Mouse (Mus musculus) intestine, postnatal 0 days (tissue): ENCODE results near the gene Rassf3. TPM values are rescaled to one million over a fixed set of nuclear protein-coding genes. Genes with fewer than 3 reads are reported as not detected.
A peak's percentile ranks its signal among the peaks of the same experiment; 100 is the strongest.

Experiments used
- ATAC-seq: fragments of 200-750 bp; cut with Nextera tagmentation; 2 replicates; pipeline ENCODE4 v1.8.0; 2017; ENCODE audit warnings: mild to moderate bottlenecking, moderate TSS enrichment, moderate library complexity
- H3K27ac ChIP-seq: fragments of 300-500 bp; sonication (generic); 2 replicates; pipeline ENCODE4 v1.5.1; 2014; ENCODE audit warnings: mild to moderate bottlenecking, low read depth, low read length, moderate library complexity
- H3K27me3 ChIP-seq: fragments of 300-500 bp; sonication (generic); replicated peaks from 2 replicates; pipeline ENCODE4 v1.6.1; 2014; ENCODE audit warnings: low read length, mixed read lengths; ENCODE audit not compliant: control insufficient read depth, insufficient read depth
- H3K36me3 ChIP-seq: fragments of 300-500 bp; sonication (generic); 2 replicates; pipeline ENCODE4 v1.6.1; 2014; ENCODE audit warnings: mild to moderate bottlenecking, moderate library complexity; ENCODE audit not compliant: control insufficient read depth, insufficient read depth
- H3K4me1 ChIP-seq: fragments of 300-500 bp; sonication (generic); replicated peaks from 2 replicates; pipeline ENCODE4 v1.6.1; 2014; ENCODE audit warnings: antibody characterized with exemption, low read length, mixed read lengths; ENCODE audit not compliant: control insufficient read depth, insufficient read depth
- H3K4me2 ChIP-seq: fragments of 300-500 bp; sonication (generic); replicated peaks from 2 replicates; pipeline ENCODE4 v1.6.1; 2014; ENCODE audit warnings: low read depth, mild to moderate bottlenecking, moderate library complexity
- H3K4me3 ChIP-seq: fragments of 300-500 bp; sonication (generic); 2 replicates; pipeline ENCODE4 v1.5.1; 2014; ENCODE audit warnings: low read depth, low read length
- H3K9ac ChIP-seq: fragments of 300-500 bp; sonication (generic); 2 replicates; pipeline ENCODE4 v1.6.1; 2014; ENCODE audit warnings: mild to moderate bottlenecking, low read depth, low read length
- H3K9me3 ChIP-seq: fragments of 300-500 bp; sonication (generic); 2 replicates; pipeline ENCODE4 v1.6.1; 2016; ENCODE audit warnings: mixed run types; ENCODE audit not compliant: control insufficient read depth
- CTCF ChIP-seq: sonication (generic); IDR thresholded peaks from 2 replicates; pipeline ENCODE4 v1.5.1; 2016; ENCODE audit warnings: low read depth, mild to moderate bottlenecking, control low read depth, antibody characterized with exemption, moderate library complexity
- WGBS: fragments of 180-500 bp; shearing (Covaris S2); extraction: QIAGEN DNeasy Blood & Tissue Kit; methylation state at CpG from one replicate; pipeline ENCODE4 v1.1.7; 2014; 5-methylcytosine and 5-hydroxymethylcytosine counted together
- polyA plus RNA-seq: library from polyadenylated mRNA; unstranded; fragments of >200 nt; fragmentation: Nextera tagmentation; extraction: Ambion mirVana; gene quantifications from 2 replicates; pipeline ENCODE4 v1.2.1, GENCODE M21; 2015

Rassf3 gene
- polyA plus RNA-seq, 1 experiment from 2014 or later = 16.7 TPM

GRCm38 (mm10) chr10:121493374-121494162 lies 17.4 kb upstream of the Rassf3 start:
- ATAC-seq = peak; percentile 96
- H3K36me3 ChIP-seq = no peaks in the 10 kb centered on the region

DNA sequence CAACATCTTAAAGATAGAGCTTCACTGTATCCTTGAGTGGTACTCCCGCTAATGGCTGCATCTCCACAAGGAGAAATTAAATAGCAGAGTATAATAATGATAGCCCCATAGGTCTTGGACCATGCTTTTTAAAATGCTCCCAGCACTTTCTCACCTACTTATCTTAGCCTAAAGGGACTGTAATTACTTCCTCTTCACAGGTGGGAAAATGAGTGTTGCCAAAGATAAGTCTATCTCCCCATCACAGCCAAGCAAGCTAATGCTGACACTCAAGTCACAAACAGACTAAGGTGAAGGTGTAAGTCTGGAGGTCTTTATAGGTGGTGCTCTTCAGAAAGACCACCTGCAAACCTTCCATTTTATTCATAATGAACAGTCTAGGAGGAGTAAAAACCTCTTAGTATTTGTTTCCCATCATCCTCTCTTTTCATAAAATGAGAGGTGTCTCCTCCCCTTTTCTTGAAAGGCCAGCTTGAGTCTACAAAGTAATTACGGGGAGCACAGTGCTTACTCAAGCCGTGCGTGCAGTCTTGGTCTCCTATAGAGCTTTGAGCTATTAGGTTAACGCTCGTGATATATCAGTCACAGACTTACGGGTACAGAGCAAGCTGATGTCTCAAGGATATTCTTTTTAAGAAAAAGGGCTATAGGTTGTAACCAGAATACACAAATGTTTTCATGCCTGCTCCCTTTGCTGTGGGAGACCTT lies 16.6 kb upstream of the Rassf3 start:
- Histone ChIP-seq H3K9me3 (no peaks in the 10 kb centered on the region), H3K36me3 (no peaks in the 10 kb centered on the region), H3K4me2 (no peak overlapping the region), H3K9ac (no peak overlapping the region), H3K27ac (peak overlapping the region; percentile 82; the same call in 1 of the 2 replicates), H3K4me3 (no peak overlapping the region), H3K27me3 (no peaks in the 10 kb centered on the region), H3K4me1 (peaks cover 11% of the 10 kb centered on the region; the same call in 1 of the 2 replicates)
- WGBS = 50% methylated on average over 7 of the region's 7 CpGs
- TF ChIP-seq CTCF = no peak
- ATAC-seq = peak; percentile 54

More at GRCm38 (mm10) chr10:121493374-121494162, 17.4 kb upstream of the Rassf3 start:
- Histone ChIP-seq H3K4me3 (no peak overlapping the region), H3K9ac (no peak overlapping the region), H3K4me2 (peak overlapping the region; percentile 21; the same call in 1 of the 2 replicates), H3K9me3 (no peaks in the 10 kb centered on the region), H3K4me1 (peaks cover 11% of the 10 kb centered on the region; the same call in 1 of the 2 replicates), H3K27ac (peak overlapping the region; percentile 82), H3K27me3 (no peaks in the 10 kb centered on the region)
- TF ChIP-seq CTCF = no peak
- 34% methylated on average over 9 of the region's 9 CpGs for WGBS

DNA sequence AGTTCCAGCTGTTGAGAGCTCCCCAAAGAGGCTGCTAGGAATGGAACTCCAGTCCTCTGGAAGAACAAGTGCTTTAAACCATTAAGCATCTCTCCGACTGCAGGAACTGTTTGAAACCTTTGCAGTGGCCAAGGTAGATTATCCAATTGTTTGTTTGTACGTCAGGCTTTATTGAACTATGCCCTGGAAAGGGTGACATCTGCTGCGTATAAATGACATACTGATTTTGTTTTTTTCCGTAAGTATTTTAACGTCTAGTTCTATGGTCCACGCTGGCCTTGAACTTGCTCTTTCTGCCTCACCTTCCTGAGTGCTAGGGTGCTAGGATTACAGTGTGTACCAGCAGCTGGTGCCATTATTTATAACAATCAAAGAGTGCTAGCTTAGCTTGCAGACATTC lies 13.8 kb upstream of the Rassf3 start:
- H3K4me3 ChIP-seq = no peak overlapping the region
- H3K9me3 ChIP-seq = no peaks in the 10 kb centered on the region
- H3K27me3 ChIP-seq = no peaks in the 10 kb centered on the region
- no peaks in the 10 kb centered on the region for H3K36me3 ChIP-seq
- TF ChIP-seq CTCF = no peak
- H3K4me1 ChIP-seq = peaks cover 11% of the 10 kb centered on the region; the same call in 1 of the 2 replicates
- H3K9ac ChIP-seq = no peak overlapping the region
- no peak overlapping the region for H3K4me2 ChIP-seq
- WGBS = 92% methylated on average over 6 of the region's 6 CpGs
- ATAC-seq = no peak
- H3K27ac ChIP-seq = no peak overlapping the region

GRCm38 (mm10) chr10:121488623-121489299 lies 12.6 kb upstream of the Rassf3 start:
- no peaks in the 10 kb centered on the region for H3K36me3 ChIP-seq
- no peak for ATAC-seq
- no peak overlapping the region for H3K4me2 ChIP-seq
- no peaks in the 10 kb centered on the region for H3K27me3 ChIP-seq
- no peak overlapping the region for H3K9ac ChIP-seq
- H3K27ac ChIP-seq = no peak overlapping the region
- 79% methylated on average over 14 of the region's 14 CpGs for WGBS
- TF ChIP-seq CTCF = no peak
- H3K4me1 ChIP-seq = peaks cover 2% of the 10 kb centered on the region; the same call in 1 of the 2 replicates
- no peak overlapping the region for H3K4me3 ChIP-seq
- H3K9me3 ChIP-seq = no peaks in the 10 kb centered on the region

- H3K27ac ChIP-seq = no peak overlapping the region
- no peak overlapping the region for H3K4me2 ChIP-seq
- WGBS = 78% methylated on average over 4 of the region's 4 CpGs
- H3K9me3 ChIP-seq = no peaks in the 10 kb centered on the region
- no peak overlapping the region for H3K9ac ChIP-seq
- TF ChIP-seq CTCF = no peak
- no peaks in the 10 kb centered on the region for H3K36me3 ChIP-seq
- ATAC-seq = no peak
- peaks cover 2% of the 10 kb centered on the region; the same call in 1 of the 2 replicates for H3K4me1 ChIP-seq
- no peak overlapping the region for H3K4me3 ChIP-seq
- no peaks in the 10 kb centered on the region for H3K27me3 ChIP-seq
These were observed 11.6 kb upstream of the Rassf3 start for GRCm38 (mm10) chr10:121487716-121488115.

DNA sequence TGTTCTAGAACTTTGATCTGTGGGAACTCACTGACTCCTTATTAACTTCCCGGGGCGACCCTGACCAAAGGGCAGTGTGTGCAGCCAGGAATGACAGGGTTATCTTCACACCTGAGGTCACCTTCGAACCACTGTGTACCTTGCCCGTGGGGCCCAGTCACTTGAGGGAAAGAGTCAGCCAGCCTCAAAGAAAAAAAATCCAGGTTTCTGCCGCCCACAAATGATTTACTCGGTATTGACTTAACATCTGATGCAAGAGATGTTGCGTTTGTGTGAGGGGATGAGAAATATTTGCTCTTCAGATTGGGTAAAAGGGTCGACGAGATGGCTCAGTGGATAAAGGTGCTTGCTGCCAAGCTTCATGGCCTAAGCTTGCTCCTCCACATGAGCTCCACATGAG lies 10.2 kb upstream of the Rassf3 start:
- no peaks in the 10 kb centered on the region for H3K27me3 ChIP-seq
- no peak overlapping the region for H3K9ac ChIP-seq
- no peaks in the 10 kb centered on the region for H3K36me3 ChIP-seq
- peak overlapping the region; percentile 37 for H3K27ac ChIP-seq
- no peak overlapping the region for H3K4me2 ChIP-seq
- TF ChIP-seq CTCF = no peak
- peak; percentile 94 for ATAC-seq
- no peak overlapping the region for H3K4me3 ChIP-seq
- H3K9me3 ChIP-seq = no peaks in the 10 kb centered on the region
- 36% methylated on average over 9 of the region's 9 CpGs for WGBS
- H3K4me1 ChIP-seq = 0 out of 2 replicates have a peak, but pooled peaks cover 2% of the 10 kb centered on the region
